Mouse (Mus musculus) kidney, adult 9 months (tissue): ENCODE measurements around the gene Mrtfa.
A peak's percentile ranks its signal among the peaks of the same experiment; 100 is the strongest.

ENCODE experiments used
- DNase-seq: peaks from one replicate; pipeline ENCODE4 v3.0.0; 2022

Gene Mrtfa

DNA sequence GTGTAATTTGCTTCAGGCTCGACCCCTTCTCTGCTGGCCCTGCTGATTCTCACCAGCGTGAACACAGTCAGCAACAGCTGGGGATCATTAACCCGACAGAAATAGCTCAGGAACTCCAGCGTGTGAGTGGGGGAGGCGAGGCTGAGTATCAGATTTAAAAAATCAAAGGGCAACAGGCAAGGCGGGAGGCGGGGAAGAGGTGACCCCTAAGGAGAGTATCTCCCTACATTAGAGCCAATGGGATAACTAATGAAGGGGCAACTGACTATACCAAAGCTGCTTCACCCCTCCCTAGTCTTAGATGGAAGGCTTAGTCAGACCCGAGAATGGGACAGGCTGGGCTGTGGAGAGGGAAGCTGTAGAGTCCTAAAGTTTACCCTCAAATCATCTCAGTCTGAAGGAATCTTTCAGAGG, 128.4 kb downstream of the Mrtfa start:
- peak; percentile 81 for DNase-seq

- DNase-seq: peak; percentile 27
Observed at GRCm38 (mm10) chr15:81060975-81061374, 129.6 kb downstream of the Mrtfa start.

- DNase-seq: no peak
Observed at GRCm38 (mm10) chr15:81057736-81058135, 132.8 kb downstream of the Mrtfa start.

GRCm38 (mm10) chr15:81055488-81055887, 135.1 kb downstream of the Mrtfa start:
- DNase-seq: no peak

DNA sequence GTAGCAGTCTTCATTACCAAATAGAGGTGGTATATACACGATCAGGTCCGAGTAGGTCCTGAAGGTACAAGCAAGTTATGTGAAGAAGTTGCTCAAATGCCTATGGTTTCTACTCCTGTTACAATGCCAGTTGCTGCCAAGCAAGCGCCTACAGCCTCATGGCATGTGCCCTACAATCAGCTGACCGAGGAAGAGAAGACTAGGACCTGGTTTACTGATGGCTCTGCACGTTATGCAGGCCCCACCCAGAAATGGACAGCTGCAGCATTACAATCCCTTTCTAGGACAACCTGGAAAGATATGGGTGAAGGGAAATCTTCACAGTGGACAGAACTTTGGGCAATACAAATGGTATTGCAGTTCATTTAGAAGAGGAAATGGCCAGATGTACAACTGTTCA, 138.1 kb downstream of the Mrtfa start:
- DNase-seq: no peak

DNA sequence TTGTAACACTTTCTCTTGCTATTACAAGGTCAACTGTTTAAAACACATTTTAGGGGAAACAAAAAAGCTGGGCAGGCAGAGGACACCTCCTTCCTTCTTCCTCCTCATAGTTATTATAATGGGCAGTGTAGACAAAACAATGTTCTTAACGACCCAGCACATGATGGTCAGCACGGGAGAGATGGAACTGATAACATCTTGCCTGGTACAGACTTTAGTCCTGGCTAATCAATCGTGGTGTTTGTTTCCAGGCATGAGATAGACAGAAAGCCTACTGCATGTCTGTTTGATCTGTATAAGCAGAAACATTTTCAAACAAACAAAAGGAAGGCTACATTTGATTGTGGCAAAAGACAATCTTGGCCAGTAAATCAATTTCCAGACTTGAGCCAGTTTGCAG, 140.1 kb downstream of the Mrtfa start:
- no peak for DNase-seq

DNA sequence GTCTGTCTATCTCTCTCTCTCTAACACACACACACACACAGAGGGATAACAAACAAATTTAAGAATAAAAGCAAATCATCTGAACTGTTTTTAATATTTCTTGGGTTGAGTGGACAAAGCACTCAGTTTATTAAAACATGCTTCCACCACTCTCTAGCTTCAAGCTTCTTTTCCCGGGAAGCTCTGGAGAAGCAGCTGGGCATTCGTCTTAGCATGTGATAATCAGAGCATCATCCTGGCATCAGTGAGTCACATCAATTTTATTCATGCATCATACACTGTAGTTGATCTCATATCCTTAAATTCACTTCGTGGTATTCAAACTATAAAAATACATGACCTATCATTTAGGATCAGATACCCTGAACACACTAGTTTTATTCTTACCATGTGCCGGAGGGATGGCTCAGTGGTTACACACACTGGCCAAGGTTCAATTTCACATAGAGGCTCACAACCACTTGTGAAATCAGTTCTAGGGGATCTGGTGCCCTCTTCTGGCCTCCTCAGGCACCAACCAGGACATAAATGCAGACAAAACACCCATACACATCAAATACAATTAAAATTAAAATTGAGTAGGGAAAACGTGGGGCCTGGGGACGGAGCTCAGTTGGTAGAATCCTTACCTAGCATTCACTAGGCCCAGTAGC, 141.0 kb downstream of the Mrtfa start:
- DNase-seq: peak; percentile 49

GRCm38 (mm10) chr15:81047497-81047896, 143.1 kb downstream of the Mrtfa start:
- no peak for DNase-seq

- DNase-seq: no peak
Observed at GRCm38 (mm10) chr15:81046061-81046460, 144.5 kb downstream of the Mrtfa start.

- DNase-seq: no peak
Observed at GRCm38 (mm10) chr15:81045336-81045735, 145.2 kb downstream of the Mrtfa start.

DNA sequence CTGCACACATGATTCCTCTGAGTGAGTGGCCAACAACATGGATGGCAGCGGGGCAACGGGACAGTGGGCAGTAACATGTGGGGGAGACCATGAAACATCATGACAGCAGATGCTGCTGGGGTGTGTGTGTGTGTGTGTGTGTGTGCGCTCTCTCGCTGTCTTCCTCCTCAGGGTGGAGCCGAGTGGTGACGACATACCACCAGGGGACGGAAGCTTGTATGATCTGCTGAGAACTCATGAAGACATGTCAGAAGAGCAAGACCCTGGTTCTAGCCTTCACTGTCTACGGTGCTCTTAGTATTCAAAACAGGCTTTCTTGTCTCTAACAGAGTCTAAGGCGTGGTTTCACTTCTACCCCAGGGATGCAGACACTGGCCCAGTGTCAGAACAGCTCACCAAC, 146.1 kb downstream of the Mrtfa start:
- no peak for DNase-seq

DNA sequence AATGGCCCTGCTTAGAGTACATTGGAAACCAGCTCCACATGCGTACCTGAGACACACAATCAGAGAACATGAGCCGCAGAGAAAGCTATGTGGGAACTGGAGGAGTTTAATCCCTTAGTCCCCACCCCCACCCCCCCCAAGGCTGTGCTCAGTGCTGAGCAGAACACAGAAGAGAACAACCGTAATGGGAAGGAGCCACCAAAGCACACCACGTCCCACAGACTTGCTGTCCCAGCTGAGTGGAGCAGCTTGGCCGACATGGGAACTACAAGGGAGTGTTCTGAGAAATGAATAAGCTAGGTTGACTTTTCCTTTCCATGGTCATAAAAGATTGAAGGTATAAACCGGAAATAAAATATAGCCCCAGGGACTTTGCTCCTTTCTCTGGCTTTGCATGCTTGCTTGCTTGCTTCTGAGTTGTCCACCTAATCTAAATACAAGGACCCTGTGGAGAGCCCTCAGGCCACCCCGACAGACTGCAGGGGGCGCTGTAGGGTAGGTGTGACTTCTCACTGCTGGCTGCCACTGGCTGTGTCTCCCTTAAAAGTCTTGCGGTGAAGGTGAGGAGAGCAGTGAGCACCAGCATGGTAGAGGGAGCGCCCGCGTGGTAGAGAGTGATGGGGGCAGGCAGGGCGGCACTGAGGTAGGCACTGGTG, 148.2 kb downstream of the Mrtfa start:
- peak; percentile 56 for DNase-seq

DNA sequence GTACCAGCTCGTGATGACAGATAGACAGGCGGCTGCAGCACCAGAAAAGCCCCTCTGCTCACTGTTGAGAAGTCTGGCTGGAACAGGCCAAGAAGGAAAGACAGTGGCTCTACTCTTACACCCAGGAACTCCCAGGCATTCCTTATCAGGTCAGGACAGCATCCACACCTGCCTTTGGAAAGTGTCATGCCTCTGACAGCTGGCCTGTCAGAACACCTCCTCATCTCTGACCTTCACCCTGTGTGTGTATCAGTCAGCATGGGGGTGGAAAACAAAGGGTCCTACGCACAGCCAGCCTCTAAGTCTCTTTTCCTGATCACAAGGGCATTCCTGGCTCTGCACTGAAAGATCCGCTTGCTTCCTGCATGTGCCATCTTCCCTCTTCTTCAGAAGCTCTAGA, 148.8 kb downstream of the Mrtfa start:
- no peak for DNase-seq

DNA sequence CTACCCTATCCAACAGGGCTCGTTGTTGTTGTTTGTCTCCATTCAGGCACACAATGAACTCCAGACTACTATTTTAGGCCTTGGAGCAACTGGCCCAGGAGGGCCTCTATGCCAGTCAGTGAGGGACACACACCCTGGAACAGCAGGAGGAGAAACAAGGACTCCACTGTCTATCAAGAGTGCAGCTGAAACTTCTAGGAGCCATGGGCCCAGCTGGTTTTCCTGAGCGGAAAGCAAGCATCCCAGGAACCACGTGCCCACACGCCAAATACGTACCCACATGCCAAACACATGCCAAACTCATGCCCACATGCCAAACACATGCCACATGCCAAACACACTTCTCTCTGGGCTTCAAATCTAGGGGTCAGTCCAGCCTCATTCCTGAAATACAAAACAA, 152.1 kb downstream of the Mrtfa start:
- DNase-seq: no peak

DNA sequence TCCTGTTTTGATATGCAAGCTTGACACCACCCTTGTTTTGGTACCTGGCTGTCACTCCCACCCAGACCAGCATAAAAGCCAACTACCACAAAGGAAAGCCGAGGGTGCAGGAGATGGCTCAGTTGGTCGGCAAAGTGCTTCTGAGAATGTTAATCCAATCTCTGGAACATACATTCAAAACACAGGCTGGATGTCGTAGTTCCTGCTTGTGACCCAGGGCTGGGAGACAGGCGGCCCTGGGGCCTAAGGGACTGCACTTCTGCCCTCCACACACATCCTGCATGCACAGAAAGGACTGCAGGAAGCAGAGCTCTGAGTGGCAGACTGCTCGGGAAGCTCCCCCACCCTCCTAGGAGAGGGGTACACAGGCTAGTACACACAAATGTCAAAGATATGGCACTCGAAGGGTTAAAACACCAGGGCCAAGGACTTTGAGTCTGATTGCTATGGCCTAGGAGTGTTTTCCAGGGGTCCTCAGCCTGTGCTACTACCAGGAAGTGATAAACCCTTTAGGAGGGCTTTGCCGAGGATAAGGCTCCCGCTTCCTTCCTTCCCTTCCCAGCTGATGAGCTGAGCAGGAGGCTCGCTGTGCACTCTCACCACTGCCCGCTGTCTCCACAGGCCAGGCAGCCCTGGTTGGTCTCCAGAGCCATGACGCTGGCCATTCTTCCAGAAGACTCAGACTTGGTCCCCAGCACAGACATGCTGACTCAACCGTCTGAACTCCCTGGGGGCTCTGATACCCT, 155.0 kb downstream of the Mrtfa start:
- DNase-seq: no peak

DNA sequence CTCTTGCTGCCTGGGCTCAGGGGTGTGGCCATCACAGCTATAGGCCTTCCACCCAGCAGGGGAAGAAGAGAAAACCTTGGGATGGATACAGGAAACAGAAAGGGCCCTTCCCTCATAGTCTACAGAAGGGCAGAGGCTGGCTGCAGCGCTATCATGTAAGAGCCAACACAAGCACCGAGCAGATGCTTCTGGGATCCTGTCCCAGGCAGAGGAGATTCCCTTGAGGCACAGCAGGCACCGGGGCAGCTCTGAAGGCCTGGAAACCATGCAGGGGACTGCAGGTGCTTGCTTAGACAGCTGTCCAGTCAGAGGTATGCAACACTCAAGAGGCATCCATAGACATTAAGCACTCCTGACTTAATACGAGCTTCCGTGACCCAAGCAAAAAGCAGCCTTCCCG, 156.4 kb downstream of the Mrtfa start:
- DNase-seq: no peak

GRCm38 (mm10) chr15:81032941-81033629, 157.5 kb downstream of the Mrtfa start:
- no peak for DNase-seq

GRCm38 (mm10) chr15:81031611-81032010, 158.9 kb downstream of the Mrtfa start:
- no peak for DNase-seq

DNA sequence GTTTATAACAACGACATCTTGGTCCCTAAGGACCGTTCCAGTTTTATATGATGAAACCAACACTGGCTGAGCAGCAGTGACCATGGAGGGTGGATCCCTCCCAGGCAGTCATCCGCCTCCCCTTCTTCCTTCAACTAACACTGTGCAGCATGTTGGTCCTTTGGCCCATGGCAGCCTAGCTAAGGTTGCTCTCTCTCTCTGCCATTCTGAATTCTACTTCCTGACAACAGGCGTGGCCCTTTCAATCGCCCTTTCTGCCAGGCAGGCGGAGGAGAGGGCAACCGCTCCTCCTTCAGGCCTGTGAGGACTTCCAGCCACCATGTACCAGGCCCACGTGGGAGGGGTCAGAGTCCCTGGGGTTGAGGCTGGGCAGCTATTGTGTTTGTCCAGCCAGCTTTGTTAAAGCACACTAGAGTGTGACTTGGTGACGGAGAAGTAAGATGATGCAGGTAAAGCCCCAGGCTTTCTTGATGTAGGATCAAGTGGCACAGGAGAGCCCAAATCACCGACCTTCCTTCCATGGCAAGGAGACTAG, 159.6 kb downstream of the Mrtfa start:
- peak; percentile 51 for DNase-seq

- DNase-seq: peak; percentile 85
Observed at GRCm38 (mm10) chr15:81027378-81028173, 163.0 kb downstream of the Mrtfa start.

DNA sequence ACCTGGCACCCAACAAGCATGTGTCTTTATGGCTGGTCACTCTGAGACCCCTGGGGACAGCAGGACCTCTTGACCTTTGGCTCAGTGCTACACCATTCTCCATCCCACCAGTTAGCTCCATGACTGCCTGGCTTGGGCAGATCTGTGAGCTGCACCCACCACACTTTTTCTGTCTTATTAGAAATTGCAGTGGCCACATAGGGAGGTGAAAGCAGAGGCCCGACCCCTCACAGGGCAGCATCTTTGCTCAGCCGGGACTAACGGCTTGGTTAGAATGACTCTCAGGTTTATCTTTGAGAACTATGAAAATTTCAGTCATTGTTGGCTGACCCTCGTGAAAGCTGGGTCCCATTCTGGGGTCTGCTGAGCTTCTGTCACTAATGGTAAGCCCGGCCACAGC, 163.7 kb downstream of the Mrtfa start:
- no peak for DNase-seq

- DNase-seq: no peak
Observed at GRCm38 (mm10) chr15:81023842-81024241, 166.7 kb downstream of the Mrtfa start.
